Mouse (Mus musculus) neural tube, embryonic 14.5 days (tissue): Measurements from ENCODE around the gene Ptges2. TPM values are rescaled to one million over a fixed set of nuclear protein-coding genes. Genes with fewer than 3 reads are reported as not detected.

Experiments
- ATAC-seq: fragments of 200-750 bp; cut with Nextera tagmentation; 2 replicates; pipeline ENCODE4 v1.8.0; 2017; ENCODE audit warnings: low read depth, mild to moderate bottlenecking, moderate TSS enrichment, moderate library complexity
- H3K27ac ChIP-seq: fragments of 300-500 bp; sonication (generic); 2 replicates; pipeline ENCODE4 v1.5.1; 2014; ENCODE audit warnings: low read depth, mild to moderate bottlenecking, control low read depth, low read length, moderate library complexity, mixed read lengths
- H3K27me3 ChIP-seq: fragments of 300-500 bp; sonication (generic); 2 replicates; pipeline ENCODE4 v1.6.1; 2014; ENCODE audit warnings: low read length; ENCODE audit not compliant: control insufficient read depth, insufficient read depth
- H3K36me3 ChIP-seq: fragments of 300-500 bp; sonication (generic); 2 replicates; pipeline ENCODE4 v1.6.1; 2014; ENCODE audit warnings: low read length, mixed read lengths; ENCODE audit not compliant: control insufficient read depth, insufficient read depth
- H3K4me1 ChIP-seq: fragments of 300-500 bp; sonication (generic); 2 replicates; pipeline ENCODE4 v1.6.1; 2014; ENCODE audit warnings: low read length; ENCODE audit not compliant: control insufficient read depth, insufficient read depth
- H3K4me2 ChIP-seq: fragments of 300-500 bp; sonication (generic); 2 replicates; pipeline ENCODE4 v1.6.1; 2014; ENCODE audit warnings: mild to moderate bottlenecking, low read depth, low read length, control low read depth
- H3K4me3 ChIP-seq: fragments of 300-500 bp; sonication (generic); 2 replicates; pipeline ENCODE4 v1.5.1; 2014; ENCODE audit warnings: low read depth, low read length, control low read depth, mixed read lengths
- H3K9ac ChIP-seq: fragments of 300-500 bp; sonication (generic); replicated peaks from 2 replicates; pipeline ENCODE4 v1.6.1; 2014; ENCODE audit warnings: low read depth, mild to moderate bottlenecking, control low read depth, low read length, mixed read lengths
- H3K9me3 ChIP-seq: fragments of 300-500 bp; sonication (generic); 2 replicates; pipeline ENCODE4 v1.6.1; 2016; ENCODE audit warnings: low read length; ENCODE audit not compliant: control insufficient read depth
- WGBS: fragments of 180-500 bp; shearing (Covaris S2); extraction: QIAGEN DNeasy Blood & Tissue Kit; methylation state at CpG from one replicate; pipeline ENCODE4 v1.1.7; 2014; 5-methylcytosine and 5-hydroxymethylcytosine counted together
- polyA plus RNA-seq: library from polyadenylated mRNA; unstranded; fragments of >200 nt; fragmentation: Nextera tagmentation; extraction: Ambion mirVana; gene quantifications from 2 replicates; pipeline ENCODE4 v1.2.1, GENCODE M21; 2014

Ptges2 gene
- polyA plus RNA-seq, 1 experiment from 2014 or later = 65.9 TPM

DNA sequence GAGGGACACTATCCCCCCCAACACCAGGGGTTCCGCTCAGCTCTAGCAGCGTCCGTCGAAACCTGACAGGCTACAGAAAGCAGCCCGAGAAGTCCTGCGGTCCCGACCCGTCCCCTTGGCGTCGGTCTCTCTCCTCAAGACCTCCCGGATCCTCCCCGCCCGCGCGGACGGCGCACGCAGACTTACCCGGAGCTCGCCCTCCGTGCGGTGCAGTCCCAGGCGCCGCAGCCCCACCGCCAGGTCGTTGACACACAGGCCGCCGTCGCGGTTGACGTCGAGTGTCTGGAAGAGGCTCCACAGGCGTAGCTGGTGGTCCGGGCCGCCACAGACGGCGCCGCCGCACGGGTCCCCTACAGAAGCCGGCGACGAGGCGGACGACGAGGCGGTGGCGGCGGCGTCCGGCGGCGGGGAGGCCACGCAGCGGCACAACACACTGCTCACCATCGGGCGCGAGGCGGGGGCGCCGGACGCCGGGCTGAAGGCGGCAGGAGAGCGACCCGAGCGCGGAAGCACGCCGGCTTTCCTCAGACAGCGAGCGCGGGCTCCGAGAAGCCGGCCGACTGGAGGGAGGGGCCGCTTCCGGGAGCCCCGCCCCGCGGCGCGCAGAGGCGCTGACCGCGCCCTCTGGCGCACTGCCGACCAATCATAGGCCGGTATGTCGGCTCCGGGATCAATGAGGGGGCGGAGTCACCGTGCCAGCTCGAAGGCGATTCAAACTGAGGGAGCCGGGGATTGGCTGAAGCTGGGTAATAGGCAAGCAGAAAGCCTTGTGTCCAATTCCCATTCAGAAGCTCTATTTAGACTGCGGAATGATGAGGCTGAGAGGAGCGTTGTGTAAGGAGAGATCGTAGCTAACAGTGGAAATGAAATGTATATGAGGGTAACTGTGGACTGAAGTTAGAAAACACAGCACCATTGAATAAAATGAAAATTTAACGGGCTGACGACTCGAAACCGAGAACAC, 55.5 kb downstream of the Ptges2 start, which contains the start of gene Slc25a25:
Slc25a25 (minus strand) TSS at position 565 of the 964 bp plus-strand sequence.
- Histone ChIP-seq H3K9me3 (no peaks in the 10 kb centered on the region), H3K9ac (peak within 1 kb of the TSS; percentile 59), H3K4me2 (peak within 1 kb of the TSS; percentile 70), H3K36me3 (0 out of 2 replicates have a peak, but pooled peaks cover 3% of the 10 kb centered on the region), H3K27ac (peak within 1 kb of the TSS; percentile 95), H3K4me1 (peaks cover 19% of the 10 kb centered on the region; the same call in 1 of the 2 replicates), H3K4me3 (peak within 1 kb of the TSS; percentile 58), H3K27me3 (no peaks in the 10 kb centered on the region)
- under 1% methylated on average over 96 of the region's 103 CpGs for WGBS
- ATAC-seq = peak; percentile 92

GRCm38 (mm10) chr2:32451870-32452372, 56.2 kb downstream of the Ptges2 start:
- H3K27ac ChIP-seq = peak overlapping the region; percentile 95
- WGBS = under 1% methylated on average over 25 of the region's 25 CpGs
- peak overlapping the region; percentile 58 for H3K4me3 ChIP-seq
- H3K4me2 ChIP-seq = peak overlapping the region; percentile 70
- H3K9ac ChIP-seq = no peak overlapping the region; the same call in 1 of the 2 replicates
- no peaks in the 10 kb centered on the region for H3K9me3 ChIP-seq
- H3K4me1 ChIP-seq = peaks cover 19% of the 10 kb centered on the region; the same call in 1 of the 2 replicates
- H3K36me3 ChIP-seq = 0 out of 2 replicates have a peak, but pooled peaks cover 3% of the 10 kb centered on the region
- peak; percentile 97 for ATAC-seq
- H3K27me3 ChIP-seq = no peaks in the 10 kb centered on the region

- 0 out of 2 replicates have a peak, but pooled peaks cover 3% of the 10 kb centered on the region for H3K36me3 ChIP-seq
- H3K4me3 ChIP-seq = peak overlapping the region; percentile 58
- ATAC-seq = no peak
- 96% methylated on average over 16 of the region's 16 CpGs for WGBS
- H3K27me3 ChIP-seq = no peaks in the 10 kb centered on the region
- H3K4me2 ChIP-seq = peak overlapping the region; percentile 70
- H3K4me1 ChIP-seq = peaks cover 19% of the 10 kb centered on the region; the same call in 1 of the 2 replicates
- H3K27ac ChIP-seq = no peak overlapping the region
- H3K9me3 ChIP-seq = no peaks in the 10 kb centered on the region
- H3K9ac ChIP-seq = no peak overlapping the region
Measured at GRCm38 (mm10) chr2:32452441-32452971, 56.8 kb downstream of the Ptges2 start.

- Histone ChIP-seq H3K27me3 (no peaks in the 10 kb centered on the region), H3K4me3 (no peak overlapping the region), H3K27ac (no peak overlapping the region), H3K4me1 (peaks cover 16% of the 10 kb centered on the region; the same call in 1 of the 2 replicates), H3K4me2 (no peak overlapping the region), H3K36me3 (0 out of 2 replicates have a peak, but pooled peaks cover 3% of the 10 kb centered on the region), H3K9me3 (no peaks in the 10 kb centered on the region), H3K9ac (no peak overlapping the region)
- ATAC-seq = no peak
- 88% methylated on average over 5 of the region's 5 CpGs for WGBS
Measured at GRCm38 (mm10) chr2:32453641-32454303, 58.1 kb downstream of the Ptges2 start.

- no peaks in the 10 kb centered on the region for H3K27me3 ChIP-seq
- WGBS = 48% methylated on average over 10 of the region's 10 CpGs
- H3K4me3 ChIP-seq = no peak overlapping the region
- H3K27ac ChIP-seq = no peak overlapping the region
- H3K4me1 ChIP-seq = peaks cover 16% of the 10 kb centered on the region; the same call in 1 of the 2 replicates
- 0 out of 2 replicates have a peak, but pooled peaks cover 3% of the 10 kb centered on the region for H3K36me3 ChIP-seq
- ATAC-seq = no peak
- no peak overlapping the region for H3K9ac ChIP-seq
- no peaks in the 10 kb centered on the region for H3K9me3 ChIP-seq
- no peak overlapping the region for H3K4me2 ChIP-seq
Measured at GRCm38 (mm10) chr2:32454633-32455032, 58.9 kb downstream of the Ptges2 start.

DNA sequence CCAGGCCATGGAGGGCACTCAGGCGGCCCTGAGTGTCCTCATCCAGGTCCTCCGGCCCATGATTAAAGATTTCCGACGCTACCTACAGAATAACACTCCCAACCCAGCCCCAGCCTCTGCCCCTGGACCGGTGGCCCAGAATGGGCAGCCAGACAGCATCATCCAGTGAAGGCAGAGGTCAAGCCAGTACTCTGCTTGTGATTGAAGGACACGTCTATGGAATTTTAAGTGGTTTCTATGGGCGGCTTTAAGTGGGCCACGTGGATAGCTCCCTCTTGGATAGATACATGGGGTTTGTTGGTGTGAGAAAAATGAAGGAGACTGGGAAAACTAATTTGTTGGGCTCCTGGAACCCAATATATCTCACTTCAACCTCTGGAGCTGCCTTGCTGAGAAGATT, 59.4 kb downstream of the Ptges2 start:
- Histone ChIP-seq H3K4me3 (no peak overlapping the region), H3K4me2 (no peak overlapping the region), H3K9ac (no peak overlapping the region), H3K27me3 (no peaks in the 10 kb centered on the region), H3K4me1 (peaks cover 16% of the 10 kb centered on the region; the same call in 1 of the 2 replicates), H3K9me3 (no peaks in the 10 kb centered on the region), H3K36me3 (0 out of 2 replicates have a peak, but pooled peaks cover 3% of the 10 kb centered on the region), H3K27ac (no peak overlapping the region)
- WGBS = 88% methylated on average over 8 of the region's 8 CpGs
- no peak for ATAC-seq

Other genes starting within 250 kb of the Ptges2 start
- gene Prrc2b, start 244.8 kb upstream of the Ptges2 start, polyA plus RNA-seq = 101 and 118 TPM in 2 replicates
- gene Pomt1, start 159.3 kb upstream of the Ptges2 start, polyA plus RNA-seq = 28.2 and 30.4 TPM in 2 replicates
- gene Uck1, start 135.7 kb upstream of the Ptges2 start, polyA plus RNA-seq = 79.3 and 91.7 TPM in 2 replicates
- 25.4 and 31.7 TPM in 2 replicates for gene Golga2, start 108.5 kb upstream of the Ptges2 start, polyA plus RNA-seq
- 140 and 288 TPM in 2 replicates for gene Swi5, start 107.8 kb upstream of the Ptges2 start, polyA plus RNA-seq
- gene Ciz1, start 43.6 kb upstream of the Ptges2 start, polyA plus RNA-seq = 47.7 and 48.3 TPM in 2 replicates
- gene Dnm1, start 42.6 kb upstream of the Ptges2 start, polyA plus RNA-seq = 102 and 146 TPM in 2 replicates
- gene 1110008P14Rik, start 14.0 kb upstream of the Ptges2 start, polyA plus RNA-seq = 157 and 198 TPM in 2 replicates
- 0.35 and 0.40 TPM in 2 replicates for gene Lcn2, start 7.6 kb upstream of the Ptges2 start, polyA plus RNA-seq
- 4.9 and 5.4 TPM in 2 replicates for gene Naif1, start 54.6 kb downstream of the Ptges2 start, polyA plus RNA-seq
- gene Slc25a25, start 55.5 kb downstream of the Ptges2 start, polyA plus RNA-seq = 39.8 and 43.6 TPM in 2 replicates
- gene Fam102a, start 139.4 kb downstream of the Ptges2 start, polyA plus RNA-seq = 6.7 and 7.3 TPM in 2 replicates
- 143 and 157 TPM in 2 replicates for gene Dpm2, start 175.0 kb downstream of the Ptges2 start, polyA plus RNA-seq
- gene Pip5kl1, start 178.9 kb downstream of the Ptges2 start, polyA plus RNA-seq = 12.4 and 17.1 TPM in 2 replicates
- 0.98 and 1.2 TPM in 2 replicates for gene 9430097D07Rik, start 179.8 kb downstream of the Ptges2 start, polyA plus RNA-seq
- 30.4 and 35.1 TPM in 2 replicates for gene St6galnac4, start 191.2 kb downstream of the Ptges2 start, polyA plus RNA-seq
- 5.2 and 5.4 TPM in 2 replicates for gene St6galnac6, start 203.8 kb downstream of the Ptges2 start, polyA plus RNA-seq
- 78.6 and 85.0 TPM in 2 replicates for gene Ak1, start 225.9 kb downstream of the Ptges2 start, polyA plus RNA-seq